Mouse (Mus musculus) MN1 (cell line): ENCODE measurements around the gene Speer4e.
A peak's percentile ranks its signal among the peaks of the same experiment; 100 is the strongest.
"Not testable (repeated sequence)": the region's sequence is repeated elsewhere in the genome, so short reads cannot be mapped to it uniquely, and the experiment has no call there.

ENCODE experiments used
- DNase-seq: peaks from one replicate; pipeline ENCODE4 v3.0.0-alpha.2; 2016; ENCODE audit warnings: low spot score

The Speer4e gene

GRCm38 (mm10) chr5:14938329-14938728, at the start of gene Speer4e:
Gene Speer4e, minus strand, starts transcription at chr5:14938429.
- not testable (repeated sequence) for DNase-seq

DNA sequence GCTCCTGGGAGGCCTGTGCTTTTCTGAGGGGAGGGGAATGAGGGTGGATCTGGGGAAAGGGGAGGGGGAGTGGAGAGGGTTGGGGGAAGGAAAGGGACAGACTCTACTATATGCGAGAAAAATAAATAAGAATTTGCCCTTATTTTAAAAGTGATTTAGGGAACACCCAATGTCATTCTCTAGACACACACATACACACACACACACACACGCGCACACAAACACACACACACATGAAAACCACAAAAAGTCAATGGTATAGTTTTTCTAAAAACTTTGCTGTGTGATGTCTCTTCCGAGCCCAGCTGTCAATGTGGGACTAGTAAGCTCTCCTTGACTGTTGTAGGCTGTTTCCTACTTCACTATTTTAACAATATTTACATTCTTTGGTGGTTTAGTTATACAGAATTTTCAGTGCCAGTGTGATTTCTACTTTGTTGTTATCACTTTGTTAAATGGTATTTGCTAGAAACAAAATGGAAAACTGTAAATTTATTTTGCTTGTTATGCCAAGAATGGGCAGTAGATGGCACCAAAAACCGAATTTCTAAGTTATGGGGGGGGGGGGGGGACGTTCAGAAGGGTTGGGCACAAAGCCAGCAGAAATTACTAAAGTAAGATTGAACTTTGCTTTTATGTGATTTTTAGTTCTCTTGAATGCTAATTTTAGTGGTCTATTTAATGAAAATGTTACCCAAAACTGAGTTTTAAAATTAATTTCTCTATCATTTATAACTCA, 48.6 kb upstream of the Speer4e start:
- DNase-seq, result not testable (repeated sequence)

GRCm38 (mm10) chr5:14978835-14979234, 40.6 kb upstream of the Speer4e start, which contains the start of gene Gm10354:
Gene Gm10354, minus strand, starts transcription at chr5:14978935.
- DNase-seq, result not testable (repeated sequence)

GRCm38 (mm10) chr5:14977368-14977767, 39.1 kb upstream of the Speer4e start:
- not testable (repeated sequence) for DNase-seq

DNA sequence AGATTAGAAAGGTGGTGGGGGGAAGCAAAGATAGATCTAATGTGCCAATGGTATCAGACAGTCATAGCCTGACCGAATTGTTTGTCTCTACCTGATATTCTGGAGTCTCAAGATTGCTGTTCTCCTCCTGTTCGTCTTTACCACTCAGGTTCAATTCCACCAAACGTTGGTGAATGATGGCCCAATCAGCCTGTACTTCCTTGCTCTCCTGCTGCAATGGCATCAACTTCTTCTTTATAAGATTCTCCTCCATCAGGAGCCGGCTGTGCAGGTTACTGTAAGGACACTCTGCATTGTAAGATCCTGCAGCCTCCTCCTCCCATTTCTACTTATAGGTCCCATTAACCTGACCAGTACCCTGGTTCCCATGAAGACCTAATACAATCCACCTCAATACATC, 37.1 kb upstream of the Speer4e start:
- DNase-seq, result not testable (repeated sequence)

DNA sequence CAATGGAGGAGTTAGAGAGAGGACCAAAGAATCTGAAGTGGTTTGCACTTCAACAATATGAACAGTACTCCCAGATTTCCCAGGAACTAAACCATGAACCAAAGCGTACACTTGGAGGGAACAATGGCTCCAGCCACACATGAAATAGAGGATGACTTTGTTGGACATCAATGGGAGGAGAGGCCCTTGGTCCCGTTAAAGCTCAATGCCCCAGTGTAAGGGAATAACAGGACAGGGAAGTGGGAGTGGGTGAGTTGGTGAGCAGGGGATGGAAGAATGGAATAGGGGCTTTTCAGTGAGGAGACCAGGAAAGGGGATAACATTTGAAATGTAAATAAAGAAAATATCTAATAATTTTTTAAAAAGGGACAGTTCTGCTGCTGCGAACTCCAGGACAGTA, 34.6 kb upstream of the Speer4e start:
- DNase-seq, result not testable (repeated sequence)

DNA sequence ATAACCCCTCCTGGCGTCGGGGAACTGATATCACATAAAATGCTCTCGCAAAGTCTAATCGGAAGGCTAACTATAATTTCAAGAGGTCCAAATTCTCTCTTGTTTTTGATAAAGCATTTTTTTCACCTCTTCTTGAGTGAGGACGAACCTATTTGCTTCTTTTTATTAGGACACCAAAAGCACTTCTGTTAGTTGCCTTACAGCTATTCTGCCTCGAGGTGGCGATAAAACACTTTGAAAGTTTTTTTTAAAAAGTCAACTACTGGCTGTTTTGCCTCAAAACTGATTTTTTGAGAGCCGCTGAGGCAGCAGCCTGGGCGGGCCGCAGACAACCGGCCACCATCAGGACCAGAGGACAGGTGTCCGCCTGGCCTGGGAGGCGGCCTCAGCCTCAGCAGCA, 25.6 kb upstream of the Speer4e start:
- peak; percentile 39 for DNase-seq

- DNase-seq, result not testable (repeated sequence)
Observed at GRCm38 (mm10) chr5:14961502-14961901, 23.3 kb upstream of the Speer4e start.

GRCm38 (mm10) chr5:14955928-14956706, 17.9 kb upstream of the Speer4e start:
- DNase-seq, result not testable (repeated sequence)

GRCm38 (mm10) chr5:14953587-14953986, 15.4 kb upstream of the Speer4e start:
- DNase-seq, result not testable (repeated sequence)

- DNase-seq, result peak; percentile 7
Observed at GRCm38 (mm10) chr5:14952749-14953148, 14.5 kb upstream of the Speer4e start.

- peak; percentile 14 for DNase-seq
Observed at GRCm38 (mm10) chr5:14951822-14952221, 13.6 kb upstream of the Speer4e start.

DNA sequence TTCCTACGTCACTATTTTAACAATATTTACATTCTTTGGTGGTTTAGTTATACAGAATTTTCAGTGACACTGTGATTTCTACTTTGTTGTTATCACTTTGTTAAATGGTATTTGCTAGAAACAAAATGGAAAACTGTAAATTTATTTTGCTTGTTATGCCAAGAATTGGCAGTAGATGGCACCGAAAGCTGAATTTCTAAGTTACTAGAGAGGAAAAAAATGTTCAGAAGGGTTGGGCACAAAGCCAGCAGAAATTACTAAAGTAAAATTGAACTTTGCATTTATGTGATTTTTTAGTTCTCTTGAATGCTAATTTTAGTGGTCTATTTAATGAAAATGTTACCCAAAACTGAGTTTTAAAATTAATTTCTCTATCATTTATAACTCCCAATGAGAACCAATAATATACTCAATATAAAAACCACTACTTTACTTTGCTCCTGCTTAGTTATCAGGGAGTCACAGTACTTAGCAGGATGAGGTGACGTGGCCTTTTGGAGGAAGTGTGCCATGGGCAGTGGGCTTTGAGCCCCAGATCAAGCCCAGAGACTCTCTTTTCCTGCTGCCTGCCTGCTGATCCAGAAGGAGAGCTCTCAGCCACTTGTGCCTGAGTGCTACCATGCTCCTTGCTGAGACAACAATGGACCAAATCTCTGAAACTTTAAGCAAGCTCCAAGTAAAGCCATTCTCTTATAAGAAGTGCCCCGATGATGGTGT, 9.4 kb upstream of the Speer4e start:
- peak; percentile 10 for DNase-seq

DNA sequence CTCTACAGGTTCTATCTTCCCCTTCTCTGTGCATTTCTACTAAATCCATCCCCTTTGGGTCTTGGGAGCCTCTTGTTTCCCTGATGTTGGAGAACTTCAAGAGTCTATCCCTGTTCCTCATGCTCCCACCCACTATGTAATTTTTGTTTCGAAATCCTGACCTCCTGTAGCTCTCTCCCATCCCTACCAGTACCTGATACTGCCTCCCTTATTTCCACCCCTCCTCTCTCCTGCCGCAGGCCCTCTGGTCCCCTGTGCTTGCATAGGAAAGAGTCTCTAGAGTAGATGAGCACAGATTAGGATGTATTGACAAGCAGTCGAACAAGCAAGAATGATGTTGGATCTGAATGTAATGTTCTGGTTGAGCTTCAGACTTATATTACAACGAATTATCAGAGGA, 7.3 kb upstream of the Speer4e start:
- DNase-seq, result not testable (repeated sequence)

DNA sequence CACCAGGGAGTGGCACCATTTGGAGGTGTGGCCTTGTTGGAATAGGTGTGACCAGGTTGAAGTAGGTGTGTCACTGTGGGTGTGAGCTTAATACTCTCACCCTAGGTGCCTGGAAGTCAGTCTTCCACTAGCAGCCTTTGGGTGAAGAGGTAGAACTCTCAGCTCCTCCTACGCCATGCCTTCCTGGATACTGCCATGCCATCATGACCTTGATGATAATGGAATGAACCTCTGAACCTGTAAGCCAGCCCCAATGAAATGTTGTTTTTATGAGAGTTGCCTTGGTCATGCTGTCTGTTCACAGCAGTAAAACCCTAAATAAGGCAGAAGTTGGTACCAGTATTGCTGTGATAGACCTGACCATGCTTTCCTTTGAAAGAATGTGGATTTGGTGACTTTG, 2.8 kb upstream of the Speer4e start:
- DNase-seq, result not testable (repeated sequence)

GRCm38 (mm10) chr5:14933721-14934120, 4.5 kb downstream of the Speer4e start:
- not testable (repeated sequence) for DNase-seq

DNA sequence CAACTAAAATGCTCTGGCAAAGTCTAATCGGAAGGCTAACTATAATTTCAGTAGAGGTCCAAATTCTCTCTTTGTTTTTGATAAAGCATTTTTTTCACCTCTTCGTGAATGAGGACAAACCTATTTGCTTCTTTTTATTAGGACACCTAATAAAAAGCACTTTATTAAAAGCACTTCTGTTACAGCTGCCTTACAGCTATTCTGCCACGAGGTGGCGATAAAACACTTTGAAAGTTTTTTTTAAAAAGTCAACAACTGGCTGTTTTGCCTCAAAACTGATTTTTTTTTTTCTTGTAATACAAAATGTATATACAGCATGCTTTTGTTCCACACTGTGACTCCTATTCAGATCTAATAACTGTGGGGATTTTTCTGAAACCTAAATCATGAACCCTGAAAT, 11.2 kb downstream of the Speer4e start:
- DNase-seq, result not testable (repeated sequence)

- DNase-seq, result not testable (repeated sequence)
Observed at GRCm38 (mm10) chr5:14914799-14915198, 23.4 kb downstream of the Speer4e start, which contains the start of gene Gm9758. Gene Gm9758, minus strand, starts transcription at chr5:14914899.

DNA sequence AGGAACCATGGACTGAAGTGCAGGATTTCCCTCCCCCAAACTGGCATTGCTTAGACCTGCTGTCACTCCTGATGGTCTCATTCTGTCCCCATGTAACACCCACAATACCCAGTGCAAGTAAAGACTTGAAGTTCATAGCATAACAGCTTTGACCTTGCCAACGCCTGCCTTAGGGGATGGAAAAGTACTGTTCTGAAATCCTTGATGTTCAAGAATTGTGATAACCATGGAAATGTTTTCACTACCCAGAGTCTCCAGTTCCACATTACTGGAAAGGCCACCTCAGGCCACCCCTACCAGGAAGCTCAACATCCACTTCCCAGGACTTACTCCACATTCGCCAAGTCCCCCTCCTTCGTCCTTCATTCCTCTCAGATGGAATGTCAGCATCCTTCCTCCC, 23.9 kb downstream of the Speer4e start:
- not testable (repeated sequence) for DNase-seq

GRCm38 (mm10) chr5:14903539-14903938, 34.7 kb downstream of the Speer4e start:
- DNase-seq, result peak; percentile 41

DNA sequence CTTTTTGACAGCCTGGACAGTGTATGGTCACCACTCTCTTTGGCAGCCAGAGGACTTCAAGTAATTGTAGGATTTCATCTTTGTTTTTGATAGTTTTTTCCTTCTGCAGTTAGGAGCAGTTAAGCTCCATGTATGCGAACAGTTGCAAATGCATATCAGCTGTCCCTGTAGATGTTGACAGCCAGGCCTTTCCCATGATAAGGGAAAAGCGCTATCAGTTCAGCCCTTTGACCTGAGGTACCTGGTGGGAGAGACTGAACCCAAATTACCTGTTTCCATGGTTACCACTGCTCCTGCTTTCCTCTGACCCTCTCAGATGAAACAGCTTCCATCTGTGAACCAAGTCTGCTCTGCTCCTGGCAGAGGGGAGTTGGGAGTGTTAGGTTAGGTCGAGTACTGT, 46.0 kb downstream of the Speer4e start:
- DNase-seq, result no peak

- not testable (repeated sequence) for DNase-seq
Observed at GRCm38 (mm10) chr5:14885291-14885690, 52.9 kb downstream of the Speer4e start.
